Mouse (Mus musculus) kidney, postnatal 36 days (tissue): ENCODE data around the gene Sox12.

Source experiments
- DNase-seq, 2 experiments: peaks; one replicate each; pipeline ENCODE4 v3.0.0; 2021 to 2022; ENCODE audit warnings: mixed read lengths in 2 of 2

Gene Sox12

GRCm38 (mm10) chr2:152399122-152399542, 1.3 kb upstream of the Sox12 start:
- DNase-seq = no peak

- peak; percentile 95 to 97 for DNase-seq
Observed at GRCm38 (mm10) chr2:152398691-152399090, 828 bp upstream of the Sox12 start.

GRCm38 (mm10) chr2:152397004-152397589, 766 bp downstream of the Sox12 start:
- DNase-seq = peak; percentile 82 to 87

- DNase-seq = peak; percentile 87 to 90
Observed at GRCm38 (mm10) chr2:152396110-152397003, 1.5 kb downstream of the Sox12 start.

GRCm38 (mm10) chr2:152395271-152395920, 2.5 kb downstream of the Sox12 start:
- no peak for DNase-seq

GRCm38 (mm10) chr2:152393225-152394017, 4.4 kb downstream of the Sox12 start:
- DNase-seq = no peak

- peak; percentile 53 to 58 for DNase-seq
Observed at GRCm38 (mm10) chr2:152392786-152393185, 5.1 kb downstream of the Sox12 start.

GRCm38 (mm10) chr2:152384191-152384590, 13.7 kb downstream of the Sox12 start:
- DNase-seq = no peak

- DNase-seq = no peak
Observed at GRCm38 (mm10) chr2:152376345-152376741, 21.5 kb downstream of the Sox12 start, which contains the start of gene Nrsn2. Nrsn2 (minus strand) TSS chr2:152376638.

- no peak for DNase-seq
Observed at GRCm38 (mm10) chr2:152375652-152376344, 22.1 kb downstream of the Sox12 start.

GRCm38 (mm10) chr2:152373547-152373946, 24.3 kb downstream of the Sox12 start:
- no peak for DNase-seq

GRCm38 (mm10) chr2:152372661-152373060, 25.2 kb downstream of the Sox12 start:
- DNase-seq = no peak

- DNase-seq = no peak
Observed at GRCm38 (mm10) chr2:152372104-152372503, 25.8 kb downstream of the Sox12 start.

- DNase-seq = peak; percentile 39 to 76
Observed at GRCm38 (mm10) chr2:152368532-152369140, 29.2 kb downstream of the Sox12 start.

- no peak for DNase-seq
Observed at GRCm38 (mm10) chr2:152367917-152368316, 29.9 kb downstream of the Sox12 start.

GRCm38 (mm10) chr2:152363245-152364147, 34.4 kb downstream of the Sox12 start:
- peak; percentile 90 to 94 for DNase-seq

- no peak for DNase-seq
Observed at GRCm38 (mm10) chr2:152361193-152361592, 36.7 kb downstream of the Sox12 start.

- peak; percentile 78 to 85 for DNase-seq
Observed at GRCm38 (mm10) chr2:152360271-152360775, 37.5 kb downstream of the Sox12 start.

- peak; percentile 62 to 63 for DNase-seq
Observed at GRCm38 (mm10) chr2:152359616-152360015, 38.2 kb downstream of the Sox12 start.

GRCm38 (mm10) chr2:152358977-152359376, 38.9 kb downstream of the Sox12 start:
- peak in 1 of 2 experiments; percentile 32 for DNase-seq
